Mouse (Mus musculus) liver, adult 2 months (tissue): ENCODE data around the gene Yars. TPM values are rescaled to one million over a fixed set of nuclear protein-coding genes. Genes with fewer than 3 reads are reported as not detected.

ENCODE experiments used
- DNase-seq: peaks from one replicate; pipeline ENCODE4 v3.0.0-alpha.2; 2011; ENCODE audit warnings: low read depth, low spot score; ENCODE audit errors: extremely low read depth
- H3K27ac ChIP-seq: fragments of 200-500 bp; replicated peaks from 2 replicates; pipeline ENCODE4 v1.5.1; 2012; ENCODE audit warnings: low read depth, mild to moderate bottlenecking, control low read depth, inconsistent platforms, low read length; ENCODE audit not compliant: insufficient read depth
- H3K27me3 ChIP-seq: fragments of 200-500 bp; 2 replicates; pipeline ENCODE4 v1.6.1; 2012; ENCODE audit warnings: mild to moderate bottlenecking, moderate library complexity, low read length, inconsistent platforms; ENCODE audit not compliant: control insufficient read depth, insufficient read depth
- H3K36me3 ChIP-seq: fragments of 200-500 bp; 2 replicates; pipeline ENCODE4 v1.6.1; 2012; ENCODE audit warnings: low read length, inconsistent platforms; ENCODE audit not compliant: control insufficient read depth, insufficient read depth
- H3K4me1 ChIP-seq: fragments of 200-500 bp; 2 replicates; pipeline ENCODE4 v1.6.1; 2011; ENCODE audit warnings: low read length; ENCODE audit not compliant: control insufficient read depth, insufficient read depth
- H3K4me3 ChIP-seq: fragments of 200-500 bp; 2 replicates; pipeline ENCODE4 v1.5.1; 2011; ENCODE audit warnings: low read depth, mild to moderate bottlenecking, control low read depth, low read length, moderate library complexity; ENCODE audit not compliant: insufficient read depth
- H3K79me2 ChIP-seq: fragments of 200-500 bp; 2 replicates; pipeline ENCODE4 v1.6.1; 2012; ENCODE audit warnings: inconsistent platforms, mild to moderate bottlenecking, low read length, moderate library complexity; ENCODE audit not compliant: control insufficient read depth, insufficient read depth
- H3K9ac ChIP-seq: fragments of 200-500 bp; 2 replicates; pipeline ENCODE4 v1.6.1; 2012; ENCODE audit warnings: low read depth, mild to moderate bottlenecking, control low read depth, inconsistent platforms, low read length
- CTCF ChIP-seq: fragments of 200-500 bp; IDR thresholded peaks from 2 replicates; pipeline ENCODE4 v1.5.1; 2011; ENCODE audit warnings: low read depth, low read length, control low read depth
- POLR2A ChIP-seq: fragments of 200-500 bp; IDR thresholded peaks from 2 replicates; pipeline ENCODE4 v1.6.1; 2011; ENCODE audit warnings: low read length, control low read depth; ENCODE audit not compliant: insufficient read depth; ENCODE audit errors: extremely low read depth
- WGBS: fragments of 180-500 bp; shearing (Covaris S2); methylation state at CpG from one replicate; pipeline ENCODE4 v1.1.7; 2018; 5-methylcytosine and 5-hydroxymethylcytosine counted together
- polyA plus RNA-seq: library from polyadenylated mRNA; depleted of rRNA; stranded (reverse); fragments of >200 nt; gene quantifications from 2 replicates; pipeline ENCODE4 v1.2.3, GENCODE M21; 2012
- total RNA-seq: library from RNA; depleted of rRNA; stranded (reverse); fragments of >200 nt; gene quantifications from 2 replicates; pipeline ENCODE4 v1.2.3, GENCODE M21; 2014

The Yars gene
- total and polyA plus RNA-seq, 2 experiments: 15.3 to 18.5 TPM

GRCm38 (mm10) chr4:129151276-129151811 is 38.2 kb upstream of the Yars start:
- H3K27ac ChIP-seq: no peak overlapping the region
- TF ChIP-seq CTCF (no peak), POLR2A (no peak)
- H3K4me1 ChIP-seq: peaks cover 3% of the 10 kb centered on the region; the same call in 1 of the 2 replicates
- DNase-seq: no peak
- no peaks in the 10 kb centered on the region for H3K27me3 ChIP-seq
- H3K36me3 ChIP-seq: peaks cover 41% of the 10 kb centered on the region
- no peaks in the 10 kb centered on the region for H3K79me2 ChIP-seq
- no peak overlapping the region for H3K9ac ChIP-seq
- H3K4me3 ChIP-seq: no peak overlapping the region
- WGBS: 94% methylated on average over 4 of the region's 4 CpGs

- no peaks in the 10 kb centered on the region; the same call in 1 of the 2 replicates for H3K4me1 ChIP-seq
- H3K27ac ChIP-seq: no peak overlapping the region
- H3K4me3 ChIP-seq: no peak overlapping the region
- H3K27me3 ChIP-seq: no peaks in the 10 kb centered on the region
- no peak for TF ChIP-seq CTCF
- no peak for TF ChIP-seq POLR2A
- whole genome bisulfite sequencing: 91% methylated on average over 5 of the region's 5 CpGs
- no peak for DNase-seq
- H3K36me3 ChIP-seq: peaks cover 23% of the 10 kb centered on the region; the same call in 1 of the 2 replicates
- no peak overlapping the region for H3K9ac ChIP-seq
- H3K79me2 ChIP-seq: no peaks in the 10 kb centered on the region
Observed at GRCm38 (mm10) chr4:129157541-129157940, 32.0 kb upstream of the Yars start.

- no peaks in the 10 kb centered on the region for H3K79me2 ChIP-seq
- H3K9ac ChIP-seq: no peak overlapping the region
- no peaks in the 10 kb centered on the region; the same call in 1 of the 2 replicates for H3K4me1 ChIP-seq
- no peak overlapping the region for H3K27ac ChIP-seq
- no peaks in the 10 kb centered on the region for H3K27me3 ChIP-seq
- peak; percentile 43 for DNase-seq
- WGBS: 16% methylated on average over 3 of the region's 3 CpGs
- H3K4me3 ChIP-seq: no peak overlapping the region
- peaks cover 18% of the 10 kb centered on the region; the same call in 1 of the 2 replicates for H3K36me3 ChIP-seq
- no peak for TF ChIP-seq CTCF
- no peak for TF ChIP-seq POLR2A
Observed at GRCm38 (mm10) chr4:129158549-129158948, 31.0 kb upstream of the Yars start.

GRCm38 (mm10) chr4:129161076-129161475 is 28.5 kb upstream of the Yars start:
- TF ChIP-seq CTCF (no peak), POLR2A (no peak)
- Histone ChIP-seq H3K79me2 (no peaks in the 10 kb centered on the region), H3K36me3 (peaks cover 9% of the 10 kb centered on the region; the same call in 1 of the 2 replicates), H3K4me1 (no peaks in the 10 kb centered on the region; the same call in 1 of the 2 replicates), H3K4me3 (no peak overlapping the region), H3K27ac (no peak overlapping the region), H3K27me3 (no peaks in the 10 kb centered on the region), H3K9ac (no peak overlapping the region)
- peak; percentile 35 for DNase-seq
- 56% methylated on average over 1 of the region's 1 CpGs for WGBS

GRCm38 (mm10) chr4:129161581-129162255 is 27.8 kb upstream of the Yars start:
- no peaks in the 10 kb centered on the region for H3K79me2 ChIP-seq
- H3K9ac ChIP-seq: no peak overlapping the region
- no peak overlapping the region for H3K4me3 ChIP-seq
- H3K27ac ChIP-seq: no peak overlapping the region
- no peaks in the 10 kb centered on the region; the same call in 1 of the 2 replicates for H3K4me1 ChIP-seq
- TF ChIP-seq CTCF (no peak), POLR2A (no peak)
- WGBS: 93% methylated on average over 4 of the region's 4 CpGs
- DNase-seq: no peak
- no peaks in the 10 kb centered on the region for H3K27me3 ChIP-seq
- peaks cover 9% of the 10 kb centered on the region; the same call in 1 of the 2 replicates for H3K36me3 ChIP-seq

- no peak overlapping the region for H3K27ac ChIP-seq
- peaks cover 44% of the 10 kb centered on the region for H3K36me3 ChIP-seq
- no peak overlapping the region for H3K9ac ChIP-seq
- WGBS: 85% methylated on average over 1 of the region's 1 CpGs
- TF ChIP-seq POLR2A (no peak), CTCF (peak; percentile 38)
- no peak overlapping the region for H3K4me3 ChIP-seq
- no peaks in the 10 kb centered on the region for H3K4me1 ChIP-seq
- no peak for DNase-seq
- no peaks in the 10 kb centered on the region for H3K79me2 ChIP-seq
- no peaks in the 10 kb centered on the region for H3K27me3 ChIP-seq
Observed at GRCm38 (mm10) chr4:129172529-129172928, 17.0 kb upstream of the Yars start.
